Mouse (Mus musculus): ENCODE results near the gene Ntn1.

DNA sequence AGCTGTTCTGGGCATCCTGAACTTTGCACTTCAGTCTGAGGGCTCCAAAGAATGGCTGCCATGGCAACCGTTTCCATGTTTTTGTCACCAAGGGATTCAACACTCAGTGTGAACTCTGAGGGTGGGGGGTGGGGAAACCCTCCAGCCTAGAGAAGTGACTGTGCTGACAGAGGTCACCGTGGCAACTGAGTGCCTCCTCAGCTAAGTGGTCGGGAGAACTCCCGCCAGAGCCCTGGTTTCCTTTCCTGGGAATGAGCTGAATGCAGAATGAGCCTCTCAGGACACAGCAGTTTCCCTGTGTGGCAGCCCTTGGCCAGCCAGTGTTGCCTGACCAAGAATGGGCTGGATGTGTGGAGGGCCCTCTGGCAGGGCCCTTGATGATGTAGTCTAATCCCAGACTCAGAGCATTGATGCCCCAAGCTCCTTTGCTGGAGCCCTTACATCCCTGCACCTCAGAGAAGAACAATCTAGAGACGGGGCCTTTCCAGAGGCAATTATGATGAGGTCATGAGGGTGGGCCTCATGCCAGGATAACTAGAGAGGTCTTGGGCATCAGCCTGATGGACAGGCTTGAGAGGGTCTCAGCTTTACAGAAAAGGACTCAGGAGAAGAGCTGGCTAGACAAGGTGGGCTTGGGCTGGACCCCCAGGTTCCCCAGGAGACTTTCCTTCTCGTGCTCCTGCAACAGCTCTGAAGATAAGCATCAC, 185.3 kb downstream of the Ntn1 start:
- TF ChIP-seq POLR2A (IDR thresholded peaks at IDR 0.05; ENCODE audit: low read depth, low read length): no peak
- TF ChIP-seq CTCF (IDR thresholded peaks at IDR 0.05; ENCODE audit: borderline replicate concordance, insufficient read depth, low read length): no peak

Data from embryonic fibroblast, embryonic 13.5 days (primary cell).